Mouse (Mus musculus): Measurements from ENCODE around the gene Sema5b.

DNA sequence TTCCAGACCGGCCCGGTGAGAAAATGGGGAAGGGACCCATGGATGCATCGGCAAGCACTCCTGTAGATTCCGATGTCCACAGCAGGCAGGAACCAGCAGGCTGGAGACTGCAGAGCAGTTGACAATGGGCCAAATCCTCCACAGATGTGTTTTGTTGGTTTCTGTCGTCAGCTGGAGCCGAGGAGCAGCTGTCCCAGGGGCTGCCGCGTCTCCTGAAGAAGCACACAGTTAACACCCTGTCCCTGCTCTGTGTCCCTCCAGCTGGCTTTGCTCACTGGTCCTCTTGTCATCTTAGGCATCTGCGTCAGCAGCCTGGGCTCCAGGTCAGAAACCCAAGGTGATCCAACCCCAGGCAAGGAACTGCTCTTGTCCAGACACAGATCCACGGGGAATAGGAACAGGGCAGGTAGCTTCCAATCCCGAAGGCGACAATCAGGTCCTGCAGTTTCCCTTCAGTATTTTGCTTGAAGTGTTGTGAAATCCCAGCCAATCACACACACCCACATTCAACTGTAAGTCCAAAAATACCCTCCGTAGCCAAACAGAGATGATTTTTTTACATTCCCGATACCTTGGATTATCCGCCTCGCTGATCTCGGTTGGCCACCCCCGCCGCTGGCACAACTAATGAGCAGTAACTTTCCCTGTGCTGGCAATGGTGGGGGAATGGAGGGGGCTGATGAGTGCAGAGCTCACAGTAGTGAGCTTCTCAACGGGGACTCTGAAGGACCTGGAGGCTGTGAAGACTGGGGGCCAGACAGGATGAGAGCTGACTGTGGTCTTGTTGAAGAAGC lies 63.0 kb downstream of the Sema5b start:
- TF ChIP-seq CHD2 (IDR thresholded peaks at IDR 0.05; ENCODE audit: low read depth, low read length) = no peak
- TF ChIP-seq ZNF384 (IDR thresholded peaks at IDR 0.05; ENCODE audit: low read depth, low read length) = no peak
- TF ChIP-seq HCFC1 (IDR thresholded peaks at IDR 0.05; ENCODE audit: borderline replicate concordance, insufficient read depth, low read length) = no peak

Data from ES-E14 (cell line).